ENCODE assay signal across 8 mouse cellular contexts in genomic region chr11:94129261-94130059, GRCm38 (mm10).
DNase-seq lines count a peak whose midpoint lies in the region; ATAC-seq and TF ChIP-seq lines count a peak whose summit lies in the region.

No protein-coding gene starts in this region.

- H3K36me3 ChIP-seq in thymus, adult 2 months (ENCODE audit: control insufficient read depth, insufficient read depth, low read length): no peaks in the 10 kb centered on the region
- H3K36me3 ChIP-seq in forebrain, embryonic 13.5 days (ENCODE audit: poor library complexity, severe bottlenecking): peaks cover 24% of the 10 kb centered on the region
- H3K36me3 ChIP-seq in midbrain, embryonic 12.5 days: peaks cover 17% of the 10 kb centered on the region

- no peaks in the 10 kb centered on the region for H3K9me3 ChIP-seq in forebrain, embryonic 13.5 days (replicated peaks)
- no peaks in the 10 kb centered on the region for H3K9me3 ChIP-seq in midbrain, embryonic 12.5 days

- no peak overlapping the region for H3K9ac ChIP-seq in forebrain, embryonic 13.5 days
- H3K9ac ChIP-seq in midbrain, embryonic 12.5 days (replicated peaks): no peak overlapping the region

- intact Hi-C loops in heart, postnatal 36 days (cut with DNase I): loop anchor here (1.0 to 5.0 kb wide), 4 partner anchors 97 to 357 kb away; partner anchors contain the start of gene Spata20

- TF ChIP-seq POLR2A in thymus, adult 2 months (IDR thresholded peaks at IDR 0.05; ENCODE audit: control insufficient read depth, extremely low read depth, insufficient read depth, low read length, poor library complexity): no peak

- TF ChIP-seq CTCF in thymus, adult 2 months (IDR thresholded peaks at IDR 0.05; ENCODE audit: borderline replicate concordance, control insufficient read depth, extremely low read depth, insufficient read depth, low read length, poor library complexity): peak; percentile 62; the same call in 1 of the 2 replicates

- peak; percentile 42 for DNase-seq in thymus, adult 2 months
- DNase-seq in thymus, adult 18-20 months: no peak
- DNase-seq in c-Kit-positive CD71-positive TER-119-negative erythroid progenitor cells, embryonic 14.5 days (ENCODE audit: low read depth): peak; percentile 55
- peak; percentile 51 to 62 for DNase-seq in heart, postnatal 36 days
- peak; percentile 45 to 62 for DNase-seq in left cerebral cortex, adult 8-10 months (ENCODE audit: low spot score in 2 of 2)
- DNase-seq in spleen, postnatal 36 days (ENCODE audit: low spot score in 2 of 2): peak; percentile 30 to 38

- H3K27me3 ChIP-seq in thymus, adult 2 months (ENCODE audit: control insufficient read depth, insufficient read depth, low read length): no peaks in the 10 kb centered on the region
- no peaks in the 10 kb centered on the region for H3K27me3 ChIP-seq in forebrain, embryonic 13.5 days
- peaks cover 3% of the 10 kb centered on the region; the same call in 1 of the 2 replicates for H3K27me3 ChIP-seq in midbrain, embryonic 12.5 days

- no peak overlapping the region for H3K27ac ChIP-seq in thymus, adult 2 months (ENCODE audit: control insufficient read depth, insufficient read depth, low read length)
- H3K27ac ChIP-seq in forebrain, embryonic 13.5 days: peak overlapping the region; percentile 27
- no peak overlapping the region for H3K27ac ChIP-seq in midbrain, embryonic 12.5 days (replicated peaks)

- no peak overlapping the region for H3K4me3 ChIP-seq in thymus, adult 2 months (ENCODE audit: control insufficient read depth, insufficient read depth, low read length)
- no peak overlapping the region for H3K4me3 ChIP-seq in forebrain, embryonic 13.5 days
- H3K4me3 ChIP-seq in midbrain, embryonic 12.5 days: no peak overlapping the region

- no peak overlapping the region for H3K4me2 ChIP-seq in forebrain, embryonic 13.5 days
- H3K4me2 ChIP-seq in midbrain, embryonic 12.5 days (replicated peaks): no peak overlapping the region

- H3K4me1 ChIP-seq in thymus, adult 2 months (replicated peaks; ENCODE audit: control insufficient read depth, insufficient read depth, low read length): 0 out of 2 replicates have a peak, but pooled peaks cover 2% of the 10 kb centered on the region
- H3K4me1 ChIP-seq in forebrain, embryonic 13.5 days: peaks cover 27% of the 10 kb centered on the region
- peaks cover 23% of the 10 kb centered on the region for H3K4me1 ChIP-seq in midbrain, embryonic 12.5 days

- peak; percentile 30 for ATAC-seq in forebrain, embryonic 13.5 days
- peak; percentile 36; the same call in 1 of the 2 replicates for ATAC-seq in midbrain, embryonic 12.5 days (ENCODE audit: low FRiP score, low read depth)

- WGBS in thymus, adult 2 months: 71% methylated on average over 12 of the region's 12 CpGs
- 62% methylated on average over 12 of the region's 12 CpGs for WGBS in forebrain, embryonic 13.5 days
- 64% methylated on average over 12 of the region's 12 CpGs for WGBS in midbrain, embryonic 12.5 days

Comparison
In these comparisons a context has a peak if more than half of its experiments do, and no peak if none do; other contexts are left out.
1. DNase-seq: peak in thymus, adult 2 months (single experiment), c-Kit-positive CD71-positive TER-119-negative erythroid progenitor cells, embryonic 14.5 days (single experiment), heart, postnatal 36 days (2 of 2), left cerebral cortex, adult 8-10 months (2 of 2) and spleen, postnatal 36 days (2 of 2); none in thymus, adult 18-20 months (0 of 2).